Mouse (Mus musculus) midbrain, embryonic 15.5 days (tissue): Measurements from ENCODE around the gene Kcnrg. TPM values are rescaled to one million over a fixed set of nuclear protein-coding genes. Genes with fewer than 3 reads are reported as not detected.
"Not testable (repeated sequence)": the region's sequence is repeated elsewhere in the genome, so short reads cannot be mapped to it uniquely, and the experiment has no call there.

Source experiments
- ATAC-seq: fragments of 200-750 bp; cut with Nextera tagmentation; replicated peaks from 2 replicates; pipeline ENCODE4 v1.8.0; 2017; ENCODE audit warnings: moderate TSS enrichment
- H3K27ac ChIP-seq: fragments of 300-500 bp; sonication (generic); 2 replicates; pipeline ENCODE4 v1.5.1; 2015; ENCODE audit warnings: mild to moderate bottlenecking, inconsistent platforms
- H3K27me3 ChIP-seq: fragments of 300-500 bp; sonication (generic); replicated peaks from 2 replicates; pipeline ENCODE4 v1.6.1; 2015; ENCODE audit warnings: inconsistent platforms
- H3K36me3 ChIP-seq: fragments of 300-500 bp; sonication (generic); replicated peaks from 2 replicates; pipeline ENCODE4 v1.6.1; 2015; ENCODE audit warnings: inconsistent platforms
- H3K4me1 ChIP-seq: fragments of 300-500 bp; sonication (generic); 2 replicates; pipeline ENCODE4 v1.6.1; 2015; ENCODE audit warnings: inconsistent platforms
- H3K4me2 ChIP-seq: fragments of 300-500 bp; sonication (generic); 2 replicates; pipeline ENCODE4 v1.6.1; 2015; ENCODE audit warnings: inconsistent platforms, mild to moderate bottlenecking, moderate library complexity
- H3K4me3 ChIP-seq: fragments of 300-500 bp; sonication (generic); 2 replicates; pipeline ENCODE4 v1.5.1; 2015; ENCODE audit warnings: mild to moderate bottlenecking, inconsistent platforms
- H3K9ac ChIP-seq: fragments of 300-500 bp; sonication (generic); 2 replicates; pipeline ENCODE4 v1.6.1; 2015; ENCODE audit warnings: mild to moderate bottlenecking, inconsistent platforms
- H3K9me3 ChIP-seq: fragments of 300-500 bp; sonication (generic); 2 replicates; pipeline ENCODE4 v1.6.1; 2016; ENCODE audit warnings: inconsistent platforms
- WGBS: fragments of 180-500 bp; shearing (Covaris S2); methylation state at CpG from one replicate; pipeline ENCODE4 v1.1.7; 2015; ENCODE audit warnings: mixed read lengths; 5-methylcytosine and 5-hydroxymethylcytosine counted together
- polyA plus RNA-seq: library from polyadenylated mRNA; unstranded; fragments of >200 nt; fragmentation: Nextera tagmentation; extraction: Ambion mirVana; gene quantifications from 2 replicates; pipeline ENCODE4 v1.2.1, GENCODE M21; 2015

The Kcnrg gene
- 3.1 and 3.6 TPM in 2 replicates for polyA plus RNA-seq

GRCm38 (mm10) chr14:61607157-61607556, at the start of gene Kcnrg:
Gene Kcnrg (plus strand): TSS chr14:61607457.
- H3K4me1 ChIP-seq, result peaks cover 6% of the 10 kb centered on the region; the same call in 1 of the 2 replicates
- no peaks in the 10 kb centered on the region for H3K9me3 ChIP-seq
- no peak within 1 kb of the TSS for H3K4me3 ChIP-seq
- WGBS, result 90% methylated on average over 3 of the region's 3 CpGs
- H3K4me2 ChIP-seq, result no peak within 1 kb of the TSS
- no peak for ATAC-seq
- H3K9ac ChIP-seq, result no peak within 1 kb of the TSS
- H3K36me3 ChIP-seq, result peaks cover 33% of the 10 kb centered on the region
- H3K27ac ChIP-seq, result no peak within 1 kb of the TSS
- no peaks in the 10 kb centered on the region for H3K27me3 ChIP-seq

GRCm38 (mm10) chr14:61558901-61559300, 48.4 kb upstream of the Kcnrg start:
- Histone ChIP-seq H3K4me2 (no peak overlapping the region), H3K36me3 (no peaks in the 10 kb centered on the region), H3K9ac (no peak overlapping the region), H3K27ac (no peak overlapping the region), H3K4me1 (peaks cover 14% of the 10 kb centered on the region), H3K9me3 (no peaks in the 10 kb centered on the region), H3K4me3 (no peak overlapping the region), H3K27me3 (no peaks in the 10 kb centered on the region)
- 94% methylated on average over 6 of the region's 6 CpGs for WGBS
- ATAC-seq, result no peak

GRCm38 (mm10) chr14:61559856-61560255, 47.4 kb upstream of the Kcnrg start:
- no peak for ATAC-seq
- WGBS, result 78% methylated on average over 3 of the region's 3 CpGs
- H3K27ac ChIP-seq, result no peak overlapping the region
- no peaks in the 10 kb centered on the region for H3K36me3 ChIP-seq
- H3K4me1 ChIP-seq, result peaks cover 14% of the 10 kb centered on the region
- H3K4me3 ChIP-seq, result no peak overlapping the region
- H3K27me3 ChIP-seq, result no peaks in the 10 kb centered on the region
- H3K9ac ChIP-seq, result no peak overlapping the region
- no peaks in the 10 kb centered on the region for H3K9me3 ChIP-seq
- no peak overlapping the region for H3K4me2 ChIP-seq

- not testable (repeated sequence) for H3K36me3 ChIP-seq, H3K9me3 ChIP-seq, H3K4me3 ChIP-seq, H3K27ac ChIP-seq, H3K27me3 ChIP-seq, H3K4me1 ChIP-seq, ATAC-seq, H3K9ac ChIP-seq, H3K4me2 ChIP-seq
- WGBS, result 93% methylated on average over 4 of the region's 4 CpGs
Measured at GRCm38 (mm10) chr14:61566211-61566610, 41.0 kb upstream of the Kcnrg start.

- 67% methylated on average over 2 of the region's 2 CpGs for WGBS
- no peaks in the 10 kb centered on the region for H3K27me3 ChIP-seq
- H3K9me3 ChIP-seq, result no peaks in the 10 kb centered on the region
- H3K27ac ChIP-seq, result no peak overlapping the region
- ATAC-seq, result no peak
- no peak overlapping the region for H3K4me2 ChIP-seq
- H3K4me3 ChIP-seq, result no peak overlapping the region
- no peaks in the 10 kb centered on the region for H3K4me1 ChIP-seq
- no peaks in the 10 kb centered on the region for H3K36me3 ChIP-seq
- H3K9ac ChIP-seq, result no peak overlapping the region
Measured at GRCm38 (mm10) chr14:61569344-61569743, 37.9 kb upstream of the Kcnrg start.

- Histone ChIP-seq H3K27me3 (no peaks in the 10 kb centered on the region), H3K9me3 (no peaks in the 10 kb centered on the region), H3K4me3 (no peak overlapping the region), H3K4me1 (no peaks in the 10 kb centered on the region), H3K4me2 (no peak overlapping the region), H3K9ac (no peak overlapping the region), H3K36me3 (no peaks in the 10 kb centered on the region), H3K27ac (no peak overlapping the region)
- ATAC-seq, result no peak
- WGBS, result 15% methylated on average over 4 of the region's 4 CpGs
Measured at GRCm38 (mm10) chr14:61571366-61571765, 35.9 kb upstream of the Kcnrg start.

- no peaks in the 10 kb centered on the region for H3K4me1 ChIP-seq
- H3K4me3 ChIP-seq, result no peak overlapping the region
- no peaks in the 10 kb centered on the region for H3K27me3 ChIP-seq
- no peak overlapping the region for H3K27ac ChIP-seq
- no peak for ATAC-seq
- no peaks in the 10 kb centered on the region for H3K9me3 ChIP-seq
- H3K4me2 ChIP-seq, result no peak overlapping the region
- 72% methylated on average over 2 of the region's 2 CpGs for WGBS
- no peak overlapping the region for H3K9ac ChIP-seq
- H3K36me3 ChIP-seq, result no peaks in the 10 kb centered on the region
Measured at GRCm38 (mm10) chr14:61572131-61572530, 35.1 kb upstream of the Kcnrg start.

- no peaks in the 10 kb centered on the region for H3K36me3 ChIP-seq
- no peak overlapping the region for H3K27ac ChIP-seq
- H3K4me2 ChIP-seq, result no peak overlapping the region
- 89% methylated on average over 10 of the region's 10 CpGs for WGBS
- no peaks in the 10 kb centered on the region for H3K9me3 ChIP-seq
- no peak overlapping the region for H3K9ac ChIP-seq
- H3K4me1 ChIP-seq, result no peaks in the 10 kb centered on the region
- no peak for ATAC-seq
- H3K27me3 ChIP-seq, result no peaks in the 10 kb centered on the region
- H3K4me3 ChIP-seq, result no peak overlapping the region
Measured at GRCm38 (mm10) chr14:61575066-61575465, 32.2 kb upstream of the Kcnrg start.

GRCm38 (mm10) chr14:61575941-61576340, 31.3 kb upstream of the Kcnrg start:
- Histone ChIP-seq H3K9ac (no peak overlapping the region), H3K4me1 (no peaks in the 10 kb centered on the region), H3K4me2 (no peak overlapping the region), H3K27me3 (no peaks in the 10 kb centered on the region), H3K27ac (no peak overlapping the region), H3K4me3 (no peak overlapping the region), H3K36me3 (no peaks in the 10 kb centered on the region), H3K9me3 (no peaks in the 10 kb centered on the region)
- ATAC-seq, result no peak
- 91% methylated on average over 8 of the region's 8 CpGs for WGBS

- Histone ChIP-seq H3K27me3 (no peaks in the 10 kb centered on the region), H3K4me1 (no peaks in the 10 kb centered on the region), H3K4me2 (no peak overlapping the region), H3K9ac (no peak overlapping the region), H3K9me3 (no peaks in the 10 kb centered on the region), H3K27ac (no peak overlapping the region), H3K36me3 (no peaks in the 10 kb centered on the region), H3K4me3 (no peak overlapping the region)
- no peak for ATAC-seq
- 87% methylated on average over 4 of the region's 4 CpGs for WGBS
Measured at GRCm38 (mm10) chr14:61589288-61590065, 17.8 kb upstream of the Kcnrg start.

GRCm38 (mm10) chr14:61596719-61597426, 10.4 kb upstream of the Kcnrg start:
- ATAC-seq, result no peak
- WGBS, result 90% methylated on average over 9 of the region's 9 CpGs
- Histone ChIP-seq H3K4me1 (peaks cover 18% of the 10 kb centered on the region), H3K27ac (no peak overlapping the region), H3K9ac (no peak overlapping the region), H3K4me2 (no peak overlapping the region), H3K36me3 (no peaks in the 10 kb centered on the region), H3K27me3 (no peaks in the 10 kb centered on the region), H3K4me3 (no peak overlapping the region), H3K9me3 (no peaks in the 10 kb centered on the region)

GRCm38 (mm10) chr14:61597968-61598367, 9.3 kb upstream of the Kcnrg start, which contains the start of gene Trim13:
Gene Trim13 (plus strand): TSS chr14:61598247.
- peak within 1 kb of the TSS; percentile 63 for H3K4me2 ChIP-seq
- H3K4me1 ChIP-seq, result peaks cover 20% of the 10 kb centered on the region
- 55% methylated on average over 5 of the region's 5 CpGs for WGBS
- peak within 1 kb of the TSS; percentile 92 for H3K4me3 ChIP-seq
- no peaks in the 10 kb centered on the region for H3K27me3 ChIP-seq
- no peaks in the 10 kb centered on the region for H3K9me3 ChIP-seq
- no peak for ATAC-seq
- no peaks in the 10 kb centered on the region for H3K36me3 ChIP-seq
- H3K27ac ChIP-seq, result no peak within 1 kb of the TSS
- H3K9ac ChIP-seq, result no peak within 1 kb of the TSS
